Mouse (Mus musculus) retina, postnatal 7 days (tissue): ENCODE measurements around the gene 1700049E17Rik1.
"Not testable (repeated sequence)": the region's sequence is repeated elsewhere in the genome, so short reads cannot be mapped to it uniquely, and the experiment has no call there.

ENCODE experiments used
- DNase-seq: peaks from one replicate; pipeline ENCODE4 v3.0.0-alpha.2; 2012; ENCODE audit warnings: low read depth, low spot score

1700049E17Rik1 gene

DNA sequence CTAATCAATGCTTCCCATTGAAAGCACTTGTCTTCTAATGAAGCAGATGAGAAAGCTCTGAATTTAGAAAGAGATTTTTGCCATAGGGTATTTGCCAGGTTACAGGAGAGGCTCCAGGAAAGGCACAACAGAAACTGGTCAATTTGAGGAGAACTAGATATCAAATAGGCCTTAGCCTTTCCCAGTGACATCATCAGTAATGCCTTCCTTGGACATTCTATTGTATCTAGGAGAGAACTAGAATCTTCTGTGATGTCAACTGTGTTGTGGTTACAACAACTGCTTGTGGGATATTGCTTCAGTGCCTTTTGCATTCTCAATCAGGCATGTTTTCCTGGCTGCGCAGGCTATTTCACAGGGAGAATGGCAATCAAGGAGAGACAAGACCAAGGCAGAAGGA, at the start of gene 1700049E17Rik1:
TSS of gene 1700049E17Rik1 (plus strand) at position 301 of the 400 bp plus-strand sequence.
- DNase-seq, result not testable (repeated sequence)

- not testable (repeated sequence) for DNase-seq
These were observed 17.6 kb upstream of the 1700049E17Rik1 start, which contains the start of gene Gm7980 for GRCm38 (mm10) chr14:41907190-41907589. TSS of gene Gm7980 (minus strand) at chr14:41907290.

GRCm38 (mm10) chr14:41943695-41944094, 18.9 kb downstream of the 1700049E17Rik1 start, which contains the start of gene 1700024B05Rik:
TSS of gene 1700024B05Rik (plus strand) at chr14:41943995.
- DNase-seq, result not testable (repeated sequence)

DNA sequence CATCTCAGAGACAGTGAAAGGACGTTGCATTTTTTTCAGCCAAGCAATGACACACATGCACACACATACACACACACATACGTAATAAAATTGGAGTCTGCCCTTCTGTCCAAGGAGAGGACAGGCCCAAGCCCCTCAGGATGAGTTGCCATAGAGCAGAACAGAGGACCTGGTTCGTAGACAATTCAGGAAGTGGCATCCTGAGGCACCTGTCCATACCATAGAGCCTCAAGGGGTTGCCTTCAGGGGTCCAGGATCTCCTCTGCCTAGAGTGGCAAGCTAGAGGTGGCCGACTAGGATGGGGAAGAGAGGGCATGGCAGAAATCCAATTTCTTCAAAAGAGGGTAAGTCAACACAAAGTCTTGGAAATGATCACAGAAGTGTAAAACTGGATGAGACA, 39.3 kb downstream of the 1700049E17Rik1 start:
- not testable (repeated sequence) for DNase-seq

- not testable (repeated sequence) for DNase-seq
These were observed 43.1 kb downstream of the 1700049E17Rik1 start, which contains the start of gene Gm6401 for GRCm38 (mm10) chr14:41967827-41968226. TSS of gene Gm6401 (minus strand) at chr14:41967927.

DNA sequence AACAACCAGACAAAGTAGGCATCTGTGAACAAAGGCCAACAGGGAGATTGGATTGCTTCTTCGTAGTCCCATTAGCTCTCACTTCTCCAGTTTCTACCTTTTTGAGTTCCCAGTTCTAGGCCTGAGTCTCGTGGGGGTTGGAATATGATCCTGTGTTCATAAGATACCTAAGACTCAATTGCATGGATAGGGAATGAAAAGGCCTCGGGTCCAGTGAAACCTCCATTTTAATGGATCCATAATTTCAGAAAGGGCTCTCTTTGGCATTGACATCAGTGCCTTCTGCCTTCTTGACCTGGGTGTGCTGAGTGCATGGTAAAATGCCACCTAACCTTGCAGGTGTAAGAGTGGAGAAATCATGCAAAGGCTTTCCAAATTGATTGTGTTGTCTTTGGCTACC, 43.8 kb downstream of the 1700049E17Rik1 start:
- DNase-seq, result not testable (repeated sequence)
